Mouse (Mus musculus): Measurements from ENCODE around the gene Nfkbid.

GRCm38 (mm10) chr7:30444154-30444970, 22.8 kb downstream of the Nfkbid start:
- TF ChIP-seq CTCF (IDR thresholded peaks at IDR 0.05; ENCODE audit: low read depth) (no peak), EP300 (IDR thresholded peaks at IDR 0.05; ENCODE audit: low read depth) (no peak)
